Mouse (Mus musculus) gastrocnemius, postnatal 4 days (tissue): Measurements from ENCODE around the gene Gm36079. TPM values are rescaled to one million over a fixed set of nuclear protein-coding genes. Genes with fewer than 3 reads are reported as not detected.
"Not testable (repeated sequence)": the region's sequence is repeated elsewhere in the genome, so short reads cannot be mapped to it uniquely, and the experiment has no call there.

Source experiments
- DNase-seq, 2 experiments: peaks; one replicate each; pipeline ENCODE4 v3.0.0; 2021 to 2022; ENCODE audit warnings: low spot score in 2 of 2, mixed read lengths in 2 of 2
- long read RNA-seq, 2 experiments: library from polyadenylated mRNA; stranded (forward); transcript quantifications; one replicate each; pipeline ENCODE4 v2.0.0; 2021
- total RNA-seq, 2 experiments: library from RNA; stranded (reverse); gene quantifications; 2 replicates each; pipeline ENCODE4 v1.2.3; 2021

The Gm36079 gene
- total RNA-seq, result not detected
- long read RNA-seq, experiment 1, result 0 reads
- long read RNA-seq, experiment 2, result 0 reads

- DNase-seq, result not testable (repeated sequence)
Observed at GRCm38 (mm10) chr13:120026911-120027310, at the start of gene Gm36079. Gene Gm36079, minus strand, starts transcription at chr13:120027011.

GRCm38 (mm10) chr13:120070878-120071277, 44.1 kb upstream of the Gm36079 start:
- DNase-seq, result not testable (repeated sequence)

GRCm38 (mm10) chr13:120070012-120070598, 43.3 kb upstream of the Gm36079 start:
- not testable (repeated sequence) for DNase-seq

GRCm38 (mm10) chr13:120063439-120064089, 36.8 kb upstream of the Gm36079 start:
- DNase-seq, result not testable (repeated sequence)

GRCm38 (mm10) chr13:120062903-120063302, 36.1 kb upstream of the Gm36079 start:
- DNase-seq, result not testable (repeated sequence)

GRCm38 (mm10) chr13:120052085-120052484, 25.3 kb upstream of the Gm36079 start, which contains the start of gene Gm21188:
Gene Gm21188, minus strand, starts transcription at chr13:120052194.
- not testable (repeated sequence) for DNase-seq

- DNase-seq, result not testable (repeated sequence)
Observed at GRCm38 (mm10) chr13:120048608-120049007, 21.8 kb upstream of the Gm36079 start.

GRCm38 (mm10) chr13:120048186-120048585, 21.4 kb upstream of the Gm36079 start:
- not testable (repeated sequence) for DNase-seq

GRCm38 (mm10) chr13:120046422-120047209, 19.8 kb upstream of the Gm36079 start:
- DNase-seq, result not testable (repeated sequence)

- DNase-seq, result peak in 1 of 2 experiments; percentile 34
Observed at GRCm38 (mm10) chr13:120041145-120041544, 14.3 kb upstream of the Gm36079 start.

GRCm38 (mm10) chr13:120037881-120038280, 11.1 kb upstream of the Gm36079 start:
- not testable (repeated sequence) for DNase-seq

- DNase-seq, result not testable (repeated sequence)
Observed at GRCm38 (mm10) chr13:120036577-120037115, 9.8 kb upstream of the Gm36079 start.

- DNase-seq, result peak in 1 of 2 experiments; percentile 8
Observed at GRCm38 (mm10) chr13:120035151-120035550, 8.3 kb upstream of the Gm36079 start.

- DNase-seq, result not testable (repeated sequence)
Observed at GRCm38 (mm10) chr13:120034637-120035036, 7.8 kb upstream of the Gm36079 start.

- DNase-seq, result peak; percentile 17 to 36
Observed at GRCm38 (mm10) chr13:120033516-120034190, 6.8 kb upstream of the Gm36079 start.

GRCm38 (mm10) chr13:120031676-120032075, 4.9 kb upstream of the Gm36079 start:
- DNase-seq, result peak in 1 of 2 experiments; percentile 17

GRCm38 (mm10) chr13:120027368-120027767, 557 bp upstream of the Gm36079 start:
- DNase-seq, result not testable (repeated sequence)

GRCm38 (mm10) chr13:120026373-120026772, 438 bp downstream of the Gm36079 start:
- peak in 1 of 2 experiments; percentile 7 for DNase-seq

- DNase-seq, result peak in 1 of 2 experiments; percentile 14
Observed at GRCm38 (mm10) chr13:120025576-120025975, 1.2 kb downstream of the Gm36079 start.

GRCm38 (mm10) chr13:120025004-120025403, 1.8 kb downstream of the Gm36079 start:
- not testable (repeated sequence) for DNase-seq

GRCm38 (mm10) chr13:120024581-120024980, 2.2 kb downstream of the Gm36079 start:
- DNase-seq, result not testable (repeated sequence)
